Mouse (Mus musculus): ENCODE measurements around the gene Tbc1d10b.

DNA sequence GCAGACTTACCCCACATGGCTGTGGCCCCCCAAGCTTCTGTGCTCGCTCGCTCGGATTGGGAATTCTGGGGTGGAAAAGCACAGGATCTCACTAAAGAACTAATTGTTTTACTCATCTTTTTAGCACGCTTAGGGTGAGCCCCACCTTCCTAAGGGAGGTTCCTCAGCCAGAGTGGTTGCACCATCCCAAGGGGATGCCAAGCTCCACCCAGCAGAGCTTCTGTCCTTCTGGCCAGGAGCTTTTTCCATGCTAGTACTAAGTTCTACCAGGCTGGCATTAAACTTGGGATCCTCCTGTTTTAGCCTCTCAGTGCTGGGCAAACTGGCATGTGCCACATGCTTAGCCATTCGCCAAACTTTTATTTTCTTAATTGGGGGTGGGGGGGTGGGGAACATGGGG is 45.7 kb downstream of the Tbc1d10b start:
- TF ChIP-seq CTCF (IDR thresholded peaks at IDR 0.05; ENCODE audit: control insufficient read depth, insufficient read depth, insufficient replicate concordance, low read depth, low read length), result no peak
- TF ChIP-seq POLR2A (IDR thresholded peaks at IDR 0.05; ENCODE audit: control insufficient read depth, low read depth, low read length), result no peak
